Mouse (Mus musculus) midbrain, embryonic 16.5 days (tissue): ENCODE data around the gene Chst14. TPM values are rescaled to one million over a fixed set of nuclear protein-coding genes. Genes with fewer than 3 reads are reported as not detected.

ENCODE experiments used
- ATAC-seq: fragments of 200-750 bp; cut with Nextera tagmentation; 2 replicates; pipeline ENCODE4 v1.8.0; 2017; ENCODE audit warnings: moderate TSS enrichment
- H3K27ac ChIP-seq: fragments of 300-500 bp; sonication (generic); 2 replicates; pipeline ENCODE4 v1.5.1; 2014; ENCODE audit warnings: mild to moderate bottlenecking, low read length, mixed read lengths
- H3K27me3 ChIP-seq: fragments of 300-500 bp; sonication (generic); 2 replicates; pipeline ENCODE4 v1.6.1; 2014; ENCODE audit warnings: low read depth, low read length, mixed read lengths; ENCODE audit not compliant: control insufficient read depth, insufficient read depth
- H3K36me3 ChIP-seq: fragments of 300-500 bp; sonication (generic); 2 replicates; pipeline ENCODE4 v1.6.1; 2014; ENCODE audit warnings: mild to moderate bottlenecking, low read length, moderate library complexity, mixed read lengths; ENCODE audit not compliant: control insufficient read depth, insufficient read depth
- H3K4me1 ChIP-seq: fragments of 300-500 bp; sonication (generic); 2 replicates; pipeline ENCODE4 v1.6.1; 2014; ENCODE audit warnings: mild to moderate bottlenecking, low read length, mixed read lengths; ENCODE audit not compliant: control insufficient read depth, insufficient read depth
- H3K4me2 ChIP-seq: fragments of 300-500 bp; sonication (generic); 2 replicates; pipeline ENCODE4 v1.6.1; 2014; ENCODE audit warnings: mild to moderate bottlenecking, low read length, mixed read lengths
- H3K4me3 ChIP-seq: fragments of 300-500 bp; sonication (generic); 2 replicates; pipeline ENCODE4 v1.5.1; 2014; ENCODE audit warnings: low read depth, mild to moderate bottlenecking, low read length, moderate library complexity, mixed read lengths
- H3K9ac ChIP-seq: fragments of 300-500 bp; sonication (generic); 2 replicates; pipeline ENCODE4 v1.6.1; 2014; ENCODE audit warnings: low read depth, low read length, mixed read lengths
- H3K9me3 ChIP-seq: fragments of 300-500 bp; sonication (generic); replicated peaks from 2 replicates; pipeline ENCODE4 v1.6.1; 2014; ENCODE audit warnings: mild to moderate bottlenecking, low read length, mixed read lengths; ENCODE audit not compliant: control insufficient read depth, poor library complexity, severe bottlenecking
- WGBS: fragments of 180-500 bp; shearing (Covaris S2); extraction: QIAGEN DNeasy Blood & Tissue Kit; methylation state at CpG from one replicate; pipeline ENCODE4 v1.1.7; 2014; 5-methylcytosine and 5-hydroxymethylcytosine counted together
- polyA plus RNA-seq: library from polyadenylated mRNA; unstranded; fragments of >200 nt; fragmentation: Nextera tagmentation; extraction: Ambion mirVana; gene quantifications from 2 replicates; pipeline ENCODE4 v1.2.1, GENCODE M21; 2015

Gene Chst14
- polyA plus RNA-seq, result 4.6 and 4.7 TPM in 2 replicates

DNA sequence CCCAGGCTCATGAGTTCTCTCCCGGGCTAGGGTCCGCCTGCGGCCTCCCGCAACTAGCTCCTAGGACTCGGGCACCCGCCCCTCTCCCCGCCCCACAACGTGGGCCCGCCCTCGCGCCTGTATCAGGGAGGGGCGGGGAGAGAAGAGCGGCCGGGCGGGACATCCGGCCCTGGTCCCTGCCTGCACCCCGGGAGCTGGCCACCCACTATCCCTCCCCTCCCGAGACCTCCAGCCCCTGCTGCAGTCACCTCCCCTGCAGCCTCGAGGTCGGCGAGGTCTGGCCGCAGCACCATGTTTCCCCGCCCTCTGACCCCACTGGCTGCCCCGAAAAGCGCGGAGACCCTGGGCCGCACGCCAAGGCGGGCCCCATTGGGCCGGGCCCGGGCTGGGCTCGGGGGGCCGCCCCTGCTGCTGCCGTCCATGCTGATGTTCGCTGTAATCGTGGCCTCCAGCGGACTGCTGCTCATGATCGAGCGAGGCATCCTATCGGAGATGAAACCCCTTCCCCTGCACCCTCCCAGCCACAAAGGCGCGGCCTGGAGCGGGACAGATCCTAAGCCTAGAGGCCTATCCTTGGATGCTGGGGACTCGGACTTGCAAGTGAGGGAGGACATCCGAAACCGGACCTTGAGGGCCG lies at the start of gene Chst14:
Gene Chst14 (plus strand): TSS at position 136 of the 637 bp plus-strand sequence.
- H3K4me2 ChIP-seq, result peak within 1 kb of the TSS; percentile 86
- WGBS, result 2% methylated on average over 41 of the region's 47 CpGs
- peaks cover 12% of the 10 kb centered on the region for H3K4me1 ChIP-seq
- no peaks in the 10 kb centered on the region for H3K27me3 ChIP-seq
- peak within 1 kb of the TSS; percentile 73 for H3K9ac ChIP-seq
- ATAC-seq, result peak; percentile 78
- no peak within 1 kb of the TSS for H3K27ac ChIP-seq
- peak within 1 kb of the TSS; percentile 54 for H3K4me3 ChIP-seq
- H3K36me3 ChIP-seq, result 0 out of 2 replicates have a peak, but pooled peaks cover 8% of the 10 kb centered on the region
- no peaks in the 10 kb centered on the region for H3K9me3 ChIP-seq

DNA sequence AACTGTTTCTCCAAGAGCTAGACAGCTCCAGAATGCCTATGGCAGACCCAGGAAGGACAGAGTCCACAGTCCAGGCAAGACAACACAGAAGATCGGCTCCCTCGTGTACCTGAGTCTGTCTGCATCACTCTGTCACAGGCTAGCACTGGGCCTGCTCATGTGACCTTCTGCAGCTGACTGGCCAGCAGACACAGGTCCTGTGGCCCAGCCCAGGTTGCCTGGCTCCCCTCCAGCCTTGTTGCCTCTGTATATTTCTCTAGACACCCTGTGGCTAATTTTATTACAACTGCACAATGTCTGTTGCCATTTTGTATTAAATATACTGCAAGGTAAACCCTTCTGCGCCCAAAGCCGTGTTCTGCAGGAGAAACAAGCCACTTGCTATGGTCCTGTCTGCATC lies 45.3 kb upstream of the Chst14 start:
- no peak overlapping the region for H3K4me2 ChIP-seq
- 0 out of 2 replicates have a peak, but pooled peaks cover 2% of the 10 kb centered on the region for H3K36me3 ChIP-seq
- H3K9me3 ChIP-seq, result no peaks in the 10 kb centered on the region
- no peak for ATAC-seq
- H3K4me3 ChIP-seq, result no peak overlapping the region
- H3K27me3 ChIP-seq, result no peaks in the 10 kb centered on the region; the same call in 1 of the 2 replicates
- peaks cover 5% of the 10 kb centered on the region for H3K4me1 ChIP-seq
- 89% methylated on average over 4 of the region's 4 CpGs for WGBS
- H3K27ac ChIP-seq, result no peak overlapping the region
- no peak overlapping the region for H3K9ac ChIP-seq

DNA sequence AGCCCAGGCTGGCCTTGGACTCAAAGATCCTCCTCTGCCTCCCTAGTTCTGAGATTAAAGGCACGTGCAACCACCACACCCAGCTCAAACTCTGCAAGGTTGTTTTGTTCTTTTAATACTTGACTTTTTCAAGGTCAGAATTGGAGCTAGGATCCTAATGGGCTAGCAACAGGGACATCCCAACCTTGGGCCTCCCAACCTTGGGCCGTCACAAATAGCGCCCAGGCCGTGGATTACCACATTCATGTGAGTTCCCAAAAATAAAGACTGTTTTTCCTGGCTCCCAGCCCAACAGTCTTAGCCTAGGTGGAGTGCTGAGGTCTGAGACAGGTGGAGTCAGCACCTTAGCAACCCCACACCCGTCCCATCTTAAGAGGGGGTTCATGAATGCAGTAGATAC lies 44.3 kb upstream of the Chst14 start:
- H3K9me3 ChIP-seq, result no peaks in the 10 kb centered on the region

DNA sequence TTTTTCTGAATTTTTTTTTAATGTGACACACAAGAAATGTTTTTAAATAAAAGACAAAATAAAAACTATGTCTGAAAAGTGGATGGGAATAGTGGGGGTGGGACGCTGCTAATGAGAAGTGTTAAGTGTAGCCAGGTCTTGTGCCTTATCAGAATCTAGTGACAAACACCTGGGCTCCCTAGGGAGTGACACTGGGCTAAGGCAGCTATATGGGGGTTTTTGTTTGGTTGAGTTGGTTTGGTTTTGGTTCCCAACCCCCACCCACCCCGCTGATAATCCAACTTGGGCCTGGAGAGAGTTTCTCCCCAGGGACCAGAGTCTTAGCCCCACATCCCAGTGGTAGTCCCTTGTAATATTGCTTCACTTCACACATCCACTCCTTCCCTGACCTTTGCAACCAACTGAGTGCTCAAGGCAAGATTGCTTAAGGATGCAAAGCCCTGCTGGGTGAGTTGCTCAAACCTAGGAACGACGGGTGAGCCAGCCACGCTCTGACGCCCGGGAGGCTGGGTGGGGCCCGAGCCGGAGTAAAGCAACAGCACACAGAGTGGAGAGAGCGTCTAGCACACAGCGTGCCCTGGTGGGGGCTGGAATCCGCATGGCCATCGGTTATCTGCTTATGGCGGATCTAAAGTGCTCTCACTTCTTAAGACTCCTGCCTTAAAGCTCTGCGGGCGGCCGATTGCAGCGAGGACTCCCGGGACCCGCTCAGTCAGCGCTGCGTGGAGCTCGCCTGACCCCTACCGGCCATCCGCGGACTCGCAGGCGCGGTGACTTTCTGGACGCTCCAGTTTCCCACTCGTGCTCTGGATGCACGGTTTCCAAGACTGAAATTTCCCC lies 43.2 kb upstream of the Chst14 start:
- peak; percentile 84 for ATAC-seq
- H3K4me2 ChIP-seq, result peak overlapping the region; percentile 91
- H3K27ac ChIP-seq, result no peak overlapping the region
- peak overlapping the region; percentile 67 for H3K9ac ChIP-seq
- peak overlapping the region; percentile 44 for H3K4me3 ChIP-seq
- 2% methylated on average over 32 of the region's 32 CpGs for WGBS
- H3K36me3 ChIP-seq, result no peaks in the 10 kb centered on the region
- no peaks in the 10 kb centered on the region for H3K9me3 ChIP-seq
- no peaks in the 10 kb centered on the region; the same call in 1 of the 2 replicates for H3K27me3 ChIP-seq
- peaks cover 7% of the 10 kb centered on the region for H3K4me1 ChIP-seq

More for the DNA sequence above, 44.3 kb upstream of the Chst14 start:
- no peak overlapping the region for H3K9ac ChIP-seq
- H3K27ac ChIP-seq, result no peak overlapping the region
- H3K4me1 ChIP-seq, result peaks cover 5% of the 10 kb centered on the region
- ATAC-seq, result no peak
- no peaks in the 10 kb centered on the region for H3K36me3 ChIP-seq
- H3K4me2 ChIP-seq, result no peak overlapping the region
- WGBS, result 86% methylated on average over 5 of the region's 5 CpGs
- H3K4me3 ChIP-seq, result no peak overlapping the region
- H3K27me3 ChIP-seq, result no peaks in the 10 kb centered on the region; the same call in 1 of the 2 replicates

DNA sequence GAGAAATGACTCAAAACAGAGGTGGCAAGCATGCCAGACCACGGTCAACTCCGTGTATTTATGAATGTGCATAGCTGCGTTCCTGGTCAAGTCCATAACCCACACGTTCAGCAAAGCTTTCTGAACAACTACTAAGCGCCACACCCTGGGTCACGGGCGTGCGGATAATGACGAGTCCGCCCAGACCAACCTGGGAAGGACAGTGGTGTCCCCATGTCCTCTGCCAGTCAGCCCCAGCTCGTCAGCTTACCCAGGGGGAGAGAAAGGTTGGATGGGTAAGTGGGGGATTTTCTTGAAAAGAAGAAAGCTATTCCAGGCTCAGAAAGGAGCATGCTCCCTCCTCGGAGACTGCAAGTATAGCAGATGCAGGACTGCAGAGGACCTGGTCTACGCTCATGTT lies 38.9 kb upstream of the Chst14 start:
- 69% methylated on average over 13 of the region's 13 CpGs for WGBS
- Histone ChIP-seq H3K9me3 (no peaks in the 10 kb centered on the region), H3K27ac (no peak overlapping the region), H3K4me2 (peak overlapping the region; percentile 43), H3K36me3 (no peaks in the 10 kb centered on the region), H3K9ac (0 out of 2 replicates have a peak overlapping the region, but pooled peaks have one; percentile 32), H3K4me1 (peaks cover 8% of the 10 kb centered on the region), H3K4me3 (no peak overlapping the region), H3K27me3 (no peaks in the 10 kb centered on the region; the same call in 1 of the 2 replicates)
- no peak for ATAC-seq

DNA sequence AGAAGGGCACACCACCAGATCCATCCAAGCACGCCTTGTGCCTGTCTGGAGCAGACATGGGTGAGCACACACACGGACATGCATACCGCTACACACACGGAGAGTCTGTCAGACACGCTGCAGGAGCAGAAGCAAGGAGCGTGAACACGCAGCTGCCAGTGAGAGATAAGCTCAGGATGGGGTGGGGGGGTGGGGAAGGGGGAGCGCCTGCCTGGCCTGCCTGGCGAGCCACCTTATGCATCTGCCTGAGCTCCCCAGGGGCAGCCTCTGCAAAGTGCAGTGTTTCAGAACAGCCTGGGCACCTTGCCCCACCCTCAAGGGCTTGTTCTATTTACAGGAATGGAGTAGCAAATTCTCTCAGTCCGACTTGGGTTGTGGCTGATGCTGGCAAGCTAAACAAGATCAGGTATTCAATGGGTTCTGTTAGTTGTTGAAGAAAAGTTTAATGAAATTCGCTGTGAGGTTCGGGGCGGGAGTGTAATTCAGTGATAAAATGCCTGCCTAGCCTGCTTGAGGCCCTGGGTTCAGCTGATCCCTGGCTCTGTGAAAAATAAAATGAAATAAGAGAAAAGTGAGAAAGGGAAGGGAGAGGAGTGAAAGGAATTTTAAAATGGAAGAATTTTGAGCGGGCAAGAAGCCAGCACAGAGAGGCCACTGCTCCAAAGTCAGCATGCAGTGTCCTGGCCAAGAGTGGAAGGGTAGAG lies 38.3 kb upstream of the Chst14 start:
- no peak overlapping the region for H3K4me3 ChIP-seq
- H3K9me3 ChIP-seq, result no peaks in the 10 kb centered on the region
- H3K27me3 ChIP-seq, result peaks cover 1% of the 10 kb centered on the region; the same call in 1 of the 2 replicates
- WGBS, result 27% methylated on average over 14 of the region's 14 CpGs
- H3K4me1 ChIP-seq, result peaks cover 5% of the 10 kb centered on the region
- ATAC-seq, result peak; percentile 61
- no peaks in the 10 kb centered on the region for H3K36me3 ChIP-seq
- peak overlapping the region; percentile 43 for H3K4me2 ChIP-seq
- H3K27ac ChIP-seq, result no peak overlapping the region
- 0 out of 2 replicates have a peak overlapping the region, but pooled peaks have one; percentile 32 for H3K9ac ChIP-seq

DNA sequence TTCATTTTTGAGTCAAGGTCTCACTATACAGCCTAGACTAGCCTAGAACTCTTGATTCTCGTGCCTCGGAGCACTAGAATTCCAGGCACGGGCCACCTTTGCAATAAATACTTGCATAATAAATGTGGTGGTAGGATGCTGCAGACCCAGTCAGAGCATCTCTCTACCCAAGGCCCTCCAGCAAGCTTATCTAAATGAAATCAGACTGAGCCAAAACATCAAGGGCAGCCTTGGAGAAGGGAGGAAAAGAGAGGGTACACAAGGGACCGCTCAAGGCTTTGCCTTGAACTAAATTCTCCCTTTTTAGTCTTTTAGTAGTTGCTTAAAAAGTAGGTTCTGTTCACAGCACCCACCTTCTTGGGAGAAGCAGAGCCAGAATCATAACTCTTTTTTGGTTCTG lies 35.1 kb upstream of the Chst14 start:
- no peak for ATAC-seq
- 91% methylated on average over 4 of the region's 4 CpGs for WGBS
- H3K4me1 ChIP-seq, result peaks cover 4% of the 10 kb centered on the region
- H3K27ac ChIP-seq, result no peak overlapping the region
- no peaks in the 10 kb centered on the region for H3K9me3 ChIP-seq
- H3K4me2 ChIP-seq, result no peak overlapping the region
- H3K27me3 ChIP-seq, result peaks cover 26% of the 10 kb centered on the region
- no peak overlapping the region for H3K9ac ChIP-seq
- H3K36me3 ChIP-seq, result no peaks in the 10 kb centered on the region
- no peak overlapping the region for H3K4me3 ChIP-seq

DNA sequence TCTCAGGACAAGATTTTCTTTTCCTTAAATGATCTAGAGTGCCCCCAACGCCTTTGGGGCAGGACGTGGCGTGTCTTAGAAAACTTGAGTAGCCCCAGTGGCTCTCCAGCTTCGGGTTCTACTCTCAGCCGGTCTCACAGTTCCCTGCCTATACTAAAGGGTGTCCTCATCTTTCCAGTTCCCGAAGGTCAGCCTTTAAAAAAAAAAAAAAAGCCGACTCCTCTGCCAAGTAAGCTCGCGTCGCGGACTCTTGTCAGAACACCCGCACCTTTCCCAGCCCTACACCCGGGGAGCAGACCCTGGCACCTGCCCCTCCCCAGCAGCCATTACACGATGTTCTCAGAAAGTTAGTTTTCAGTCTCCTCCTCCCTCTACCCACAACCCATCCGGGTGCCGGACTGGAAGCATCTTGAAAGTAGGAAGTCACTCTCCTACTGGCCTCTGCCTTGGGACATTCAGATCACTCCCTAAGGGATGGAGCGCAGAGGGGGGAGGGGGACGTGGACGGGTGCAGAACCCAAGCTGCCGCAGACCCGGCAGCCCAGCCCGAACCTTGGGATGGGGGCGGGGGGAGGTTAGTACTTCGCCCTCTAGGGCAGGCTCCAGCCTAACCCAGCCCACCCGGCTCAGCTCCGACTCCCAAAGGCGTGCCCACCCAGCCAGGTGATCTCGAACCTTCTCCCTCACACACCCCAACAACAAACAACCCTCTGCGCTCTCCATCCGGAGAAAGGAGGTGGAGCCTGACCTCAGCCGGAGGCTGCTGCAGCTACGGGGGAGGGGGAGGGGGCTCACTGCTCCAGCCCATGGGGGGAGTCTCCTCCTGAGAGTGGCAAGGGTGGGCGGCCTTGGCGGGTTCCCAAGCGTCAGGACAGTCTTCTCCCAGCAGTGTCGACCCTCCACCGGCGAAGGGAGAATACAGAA lies 30.0 kb upstream of the Chst14 start:
- H3K27me3 ChIP-seq, result peaks cover 60% of the 10 kb centered on the region
- H3K36me3 ChIP-seq, result no peaks in the 10 kb centered on the region
- no peaks in the 10 kb centered on the region for H3K9me3 ChIP-seq
- no peak for ATAC-seq
- H3K27ac ChIP-seq, result no peak overlapping the region
- peak overlapping the region; percentile 82 for H3K4me2 ChIP-seq
- peaks cover 19% of the 10 kb centered on the region for H3K4me1 ChIP-seq
- peak overlapping the region; percentile 59 for H3K9ac ChIP-seq
- H3K4me3 ChIP-seq, result peak overlapping the region; percentile 39
- WGBS, result 1% methylated on average over 37 of the region's 38 CpGs
